Mouse (Mus musculus): Measurements from ENCODE around the gene Noc2l.

GRCm38 (mm10) chr4:156193906-156194305 lies 41.9 kb upstream of the Noc2l start:
- no peak for TF ChIP-seq CTCF (IDR thresholded peaks at IDR 0.05; ENCODE audit: low read depth)
- TF ChIP-seq EP300 (optimal IDR thresholded peaks at IDR 0.05) = no peak

All from stomach, postnatal 0 days (tissue).